Mouse (Mus musculus) testis, adult 10 weeks (tissue): Measurements from ENCODE around the gene Ubc. TPM values are rescaled to one million over a fixed set of nuclear protein-coding genes. Genes with fewer than 3 reads are reported as not detected.

ENCODE experiments used
- polyA plus RNA-seq: library from polyadenylated mRNA; stranded (reverse); fragments of 350-450 nt; fragmentation: Illumina TruSeq; extraction: RNeasy Lipid Tissue Mini Kit (QIAGEN cat#74804); gene quantifications from one replicate; pipeline ENCODE4 v1.2.3, GENCODE M21; 2014; ENCODE audit warnings: low read depth, low replicate concordance

The Ubc gene
- polyA plus RNA-seq: 102 TPM

DNA sequence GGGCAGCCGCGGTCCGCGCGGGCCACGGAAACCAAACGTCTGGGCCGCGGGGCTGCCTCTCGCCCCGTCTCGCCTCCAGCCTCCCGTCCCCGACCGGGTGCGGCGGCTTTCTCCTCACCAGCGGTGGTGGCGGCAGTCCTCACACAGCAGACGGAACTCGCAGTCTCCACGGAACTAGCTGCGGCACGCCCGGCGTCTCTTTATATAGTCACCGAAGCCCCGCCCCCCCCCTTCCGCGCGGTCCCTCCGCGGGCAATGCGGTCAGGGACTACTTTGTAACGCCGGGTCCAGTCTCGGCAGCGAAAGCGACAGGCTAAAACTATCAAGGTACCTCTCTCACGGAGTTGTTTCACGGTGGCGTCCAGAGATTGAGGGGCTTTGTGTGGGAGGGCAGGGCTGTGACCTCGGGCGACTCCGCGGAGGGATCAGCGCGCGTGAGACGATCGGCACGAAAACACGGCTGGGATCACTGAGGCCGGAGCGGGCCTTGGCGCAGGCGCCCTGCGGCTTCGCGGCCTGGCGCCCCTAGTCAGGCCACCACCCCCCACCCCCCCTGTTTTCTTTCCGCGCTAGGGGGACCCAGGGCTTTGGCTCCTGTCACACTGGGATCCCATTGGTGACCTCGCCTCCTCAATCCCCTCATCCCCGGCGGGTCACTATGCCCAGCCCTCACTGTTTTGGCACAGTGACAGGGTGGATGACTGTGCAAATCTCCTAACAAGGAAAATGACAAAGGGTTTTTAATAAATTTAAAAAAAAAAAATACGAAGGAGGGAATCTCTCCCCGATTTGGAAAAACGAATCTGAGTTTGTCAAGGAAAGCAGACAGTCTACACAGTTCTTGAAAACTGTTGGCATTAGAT lies at the start of gene Ubc:
Gene Ubc (minus strand): TSS at position 624 of the 863 bp plus-strand sequence.

GRCm38 (mm10) chr5:125433793-125434337 lies 43.9 kb upstream of the Ubc start, which contains the start of gene Dhx37:
Gene Dhx37 (minus strand): TSS chr5:125434121.

DNA sequence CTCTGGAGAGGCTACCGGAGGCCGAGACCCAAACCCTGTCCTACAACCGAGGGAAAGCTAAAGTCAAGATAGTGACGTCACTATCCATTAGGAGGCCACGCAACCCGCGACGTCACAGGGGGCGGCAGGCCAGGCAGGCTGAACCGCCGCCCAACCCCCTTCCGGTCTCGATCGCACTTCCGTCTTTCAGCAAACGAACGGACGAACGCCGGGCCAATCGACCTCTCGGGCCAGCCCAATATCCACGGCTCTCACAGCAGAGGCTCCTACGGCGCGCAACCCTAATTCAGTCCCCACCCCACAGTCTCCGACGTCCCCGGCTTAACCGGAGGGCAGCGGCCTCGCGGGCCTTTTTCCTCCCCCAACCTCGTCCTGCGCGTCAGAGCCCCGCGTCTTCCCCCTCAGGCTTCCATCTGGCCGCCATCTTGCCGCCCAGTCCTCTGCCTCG lies 847 bp downstream of the Ubc start, which contains the start of gene Gm10382:
Gene Gm10382 (plus strand): TSS at position 192 of the 448 bp plus-strand sequence.

DNA sequence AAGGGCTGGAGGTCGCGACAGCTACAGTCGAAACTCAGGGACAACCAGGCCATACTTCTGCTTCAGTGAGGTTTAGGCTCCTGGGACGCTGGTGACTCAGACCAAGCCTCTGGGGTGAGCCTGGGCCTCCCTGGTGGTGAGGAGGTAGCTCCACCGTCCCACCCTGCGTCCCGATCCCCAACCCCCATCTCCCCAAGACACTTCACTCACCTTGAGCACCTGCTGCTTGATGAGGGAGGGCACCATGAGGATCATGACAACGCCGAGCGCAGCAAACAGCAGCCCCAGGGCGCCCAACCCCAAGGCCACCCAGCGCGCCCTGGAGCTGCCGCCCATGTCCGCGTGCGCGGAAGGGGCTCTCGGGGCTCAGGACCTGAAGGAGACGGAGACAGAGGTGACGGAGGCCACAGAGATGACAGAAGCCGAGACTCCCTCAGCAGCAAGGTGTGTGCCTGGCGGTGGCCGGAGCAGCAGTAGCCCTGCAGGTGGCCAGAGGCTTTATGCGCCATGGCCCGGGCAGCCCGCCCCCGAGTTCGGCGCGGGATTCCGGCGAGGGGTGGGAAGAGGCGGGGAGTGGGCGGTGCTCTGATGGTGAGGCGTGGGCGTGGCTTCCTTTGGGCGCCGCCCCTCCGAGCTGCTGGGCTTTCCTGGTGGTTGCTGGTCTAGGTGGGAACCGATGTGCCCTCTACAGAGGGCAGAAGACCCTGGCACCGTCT lies 49.3 kb downstream of the Ubc start, which contains the start of gene Scarb1:
Gene Scarb1 (minus strand): TSS at position 548 of the 716 bp plus-strand sequence.

Other genes starting within 250 kb of the Ubc start
- 1.0 TPM for gene Ncor2, start 211.0 kb downstream of the Ubc start, polyA plus RNA-seq
- gene Scarb1, start 49.1 kb downstream of the Ubc start, polyA plus RNA-seq: 17.7 TPM
- 17.1 TPM for gene Gm10382, start 880 bp downstream of the Ubc start, polyA plus RNA-seq
- 3.2 TPM for gene Dhx37, start 43.9 kb upstream of the Ubc start, polyA plus RNA-seq
- 0.98 TPM for gene Bri3bp, start 51.4 kb upstream of the Ubc start, polyA plus RNA-seq
- gene Aacs, start 85.6 kb upstream of the Ubc start, polyA plus RNA-seq: 0.64 TPM
- gene Tmem132b, start 141.6 kb upstream of the Ubc start, polyA plus RNA-seq: 0.15 TPM